Mouse (Mus musculus): ENCODE data around the gene Zzef1. TPM values are rescaled to one million over a fixed set of nuclear protein-coding genes. Genes with fewer than 3 reads are reported as not detected.

Zzef1 gene
- polyA plus RNA-seq, 1 experiment: 104 TPM

- TF ChIP-seq CTCF (IDR thresholded peaks at IDR 0.05; ENCODE audit: extremely low read depth, insufficient read length, insufficient replicate concordance, low read depth, low read length): no peak
- no peak for TF ChIP-seq POLR2A (IDR thresholded peaks at IDR 0.05; ENCODE audit: low read depth, low read length)
- Histone ChIP-seq H3K4me3 (ENCODE audit: low read depth, low read length) (no peak overlapping the region), H3K4me1 (ENCODE audit: control insufficient read depth, insufficient read depth, insufficient read length, low read length) (no peaks in the 10 kb centered on the region), H3K27me3 (ENCODE audit: control insufficient read depth, insufficient read depth, low read length) (no peaks in the 10 kb centered on the region), H3K36me3 (ENCODE audit: control insufficient read depth, insufficient read depth, low read length) (peaks cover 68% of the 10 kb centered on the region), H3K27ac (ENCODE audit: insufficient read depth, low read depth, low read length) (peak overlapping the region; percentile 50)
- whole genome bisulfite sequencing: 91% methylated on average over 1 of the region's 1 CpGs
Measured at GRCm38 (mm10) chr11:72847831-72848628, 52.0 kb downstream of the Zzef1 start.

DNA sequence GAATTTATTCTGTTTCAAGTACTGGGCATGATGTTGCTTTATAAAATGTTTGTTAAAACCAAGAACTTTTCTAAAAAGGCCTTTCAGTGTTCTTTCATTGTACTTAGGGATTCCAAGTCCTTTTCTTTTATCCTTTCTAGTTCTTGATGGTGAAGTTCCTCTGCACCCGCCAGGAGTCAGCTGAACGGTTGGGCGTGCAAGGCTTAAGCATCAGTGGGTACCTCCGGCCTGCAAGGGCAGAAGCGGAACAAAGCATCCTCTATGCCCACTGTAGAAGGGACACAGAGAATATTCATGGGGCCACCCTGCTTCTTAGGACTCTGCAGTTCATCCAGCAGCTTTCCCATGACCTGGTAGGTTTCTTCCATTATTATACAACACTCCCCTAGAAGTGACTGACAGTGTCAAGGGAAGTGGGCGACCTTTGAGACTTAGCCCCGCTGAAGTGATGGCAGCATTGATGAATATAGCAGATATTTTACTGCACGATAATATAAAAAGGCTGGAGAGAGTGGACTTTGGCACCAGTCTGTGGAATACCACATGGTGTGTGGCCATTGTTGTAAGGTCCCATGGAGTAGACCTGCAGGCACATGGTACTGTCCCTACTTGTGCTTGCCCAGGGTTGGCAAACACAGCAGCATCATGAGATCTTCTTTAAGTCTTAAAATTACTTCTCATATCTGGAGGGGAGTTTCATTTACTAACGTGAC lies 54.5 kb downstream of the Zzef1 start:
- 77% methylated on average over 9 of the region's 9 CpGs for WGBS
- Histone ChIP-seq H3K36me3 (ENCODE audit: control insufficient read depth, insufficient read depth, low read length) (peaks cover 72% of the 10 kb centered on the region), H3K27ac (ENCODE audit: insufficient read depth, low read depth, low read length) (no peak overlapping the region), H3K27me3 (ENCODE audit: control insufficient read depth, insufficient read depth, low read length) (no peaks in the 10 kb centered on the region), H3K4me3 (ENCODE audit: low read depth, low read length) (no peak overlapping the region), H3K4me1 (ENCODE audit: control insufficient read depth, insufficient read depth, insufficient read length, low read length) (no peaks in the 10 kb centered on the region)
- TF ChIP-seq POLR2A (IDR thresholded peaks at IDR 0.05; ENCODE audit: low read depth, low read length) (no peak), CTCF (IDR thresholded peaks at IDR 0.05; ENCODE audit: extremely low read depth, insufficient read length, insufficient replicate concordance, low read depth, low read length) (no peak)

GRCm38 (mm10) chr11:72851214-72851613 lies 55.2 kb downstream of the Zzef1 start:
- Histone ChIP-seq H3K4me1 (ENCODE audit: control insufficient read depth, insufficient read depth, insufficient read length, low read length) (no peaks in the 10 kb centered on the region), H3K4me3 (ENCODE audit: low read depth, low read length) (no peak overlapping the region), H3K27ac (ENCODE audit: insufficient read depth, low read depth, low read length) (no peak overlapping the region), H3K27me3 (ENCODE audit: control insufficient read depth, insufficient read depth, low read length) (no peaks in the 10 kb centered on the region), H3K36me3 (ENCODE audit: control insufficient read depth, insufficient read depth, low read length) (peaks cover 71% of the 10 kb centered on the region)
- TF ChIP-seq CTCF (IDR thresholded peaks at IDR 0.05; ENCODE audit: extremely low read depth, insufficient read length, insufficient replicate concordance, low read depth, low read length): no peak
- TF ChIP-seq POLR2A (IDR thresholded peaks at IDR 0.05; ENCODE audit: low read depth, low read length): no peak
- WGBS: 90% methylated on average over 4 of the region's 4 CpGs

DNA sequence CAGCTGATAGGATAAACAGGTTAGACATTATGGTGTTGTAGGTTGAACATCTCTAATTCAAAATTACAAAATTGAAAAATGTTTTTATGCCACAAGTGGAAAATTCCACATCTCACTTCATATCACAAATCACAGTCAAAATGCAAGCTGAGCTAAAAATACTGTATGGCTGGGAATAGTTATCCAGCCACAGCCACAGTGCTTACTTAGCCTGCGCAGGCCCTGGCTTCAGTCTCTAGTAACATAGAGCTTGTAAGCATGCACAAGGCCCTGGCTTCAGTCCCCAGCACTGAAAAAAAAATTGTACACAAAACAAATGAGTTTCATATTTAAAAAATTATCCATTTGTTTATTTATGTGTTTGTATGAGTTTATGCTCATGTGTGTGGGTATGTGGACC lies 56.1 kb downstream of the Zzef1 start:
- Histone ChIP-seq H3K27me3 (ENCODE audit: control insufficient read depth, insufficient read depth, low read length) (no peaks in the 10 kb centered on the region), H3K4me1 (ENCODE audit: control insufficient read depth, insufficient read depth, insufficient read length, low read length) (no peaks in the 10 kb centered on the region), H3K27ac (ENCODE audit: insufficient read depth, low read depth, low read length) (no peak overlapping the region), H3K4me3 (ENCODE audit: low read depth, low read length) (no peak overlapping the region), H3K36me3 (ENCODE audit: control insufficient read depth, insufficient read depth, low read length) (peaks cover 75% of the 10 kb centered on the region)
- TF ChIP-seq POLR2A (IDR thresholded peaks at IDR 0.05; ENCODE audit: low read depth, low read length): no peak
- no peak for TF ChIP-seq CTCF (IDR thresholded peaks at IDR 0.05; ENCODE audit: extremely low read depth, insufficient read length, insufficient replicate concordance, low read depth, low read length)
- 98% methylated on average over 1 of the region's 1 CpGs for WGBS

DNA sequence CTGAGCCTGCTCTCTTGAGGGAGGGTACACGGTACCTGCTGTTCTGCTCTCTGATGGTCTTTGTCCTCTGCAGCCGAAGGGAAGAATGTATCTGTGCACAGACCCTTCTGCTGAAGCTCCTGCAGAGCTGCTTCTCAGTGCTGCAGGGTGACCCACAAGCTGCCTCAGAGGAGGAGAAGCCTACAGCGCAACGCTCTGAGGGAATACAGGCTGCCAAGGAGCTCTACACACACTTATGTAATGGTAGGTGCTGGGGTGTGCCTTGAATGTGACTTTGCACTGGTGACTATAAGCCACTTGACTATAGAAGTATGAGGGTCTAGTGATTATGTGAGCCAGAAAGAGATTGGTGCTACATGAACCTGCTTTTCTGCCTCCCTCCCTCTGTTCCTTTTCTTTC lies 57.1 kb downstream of the Zzef1 start:
- H3K4me1 ChIP-seq (ENCODE audit: control insufficient read depth, insufficient read depth, insufficient read length, low read length): no peaks in the 10 kb centered on the region
- H3K27me3 ChIP-seq (ENCODE audit: control insufficient read depth, insufficient read depth, low read length): no peaks in the 10 kb centered on the region
- TF ChIP-seq CTCF (IDR thresholded peaks at IDR 0.05; ENCODE audit: extremely low read depth, insufficient read length, insufficient replicate concordance, low read depth, low read length): no peak
- WGBS: 98% methylated on average over 4 of the region's 4 CpGs
- H3K36me3 ChIP-seq (ENCODE audit: control insufficient read depth, insufficient read depth, low read length): peaks cover 77% of the 10 kb centered on the region
- H3K27ac ChIP-seq (ENCODE audit: insufficient read depth, low read depth, low read length): no peak overlapping the region
- no peak overlapping the region for H3K4me3 ChIP-seq (ENCODE audit: low read depth, low read length)

DNA sequence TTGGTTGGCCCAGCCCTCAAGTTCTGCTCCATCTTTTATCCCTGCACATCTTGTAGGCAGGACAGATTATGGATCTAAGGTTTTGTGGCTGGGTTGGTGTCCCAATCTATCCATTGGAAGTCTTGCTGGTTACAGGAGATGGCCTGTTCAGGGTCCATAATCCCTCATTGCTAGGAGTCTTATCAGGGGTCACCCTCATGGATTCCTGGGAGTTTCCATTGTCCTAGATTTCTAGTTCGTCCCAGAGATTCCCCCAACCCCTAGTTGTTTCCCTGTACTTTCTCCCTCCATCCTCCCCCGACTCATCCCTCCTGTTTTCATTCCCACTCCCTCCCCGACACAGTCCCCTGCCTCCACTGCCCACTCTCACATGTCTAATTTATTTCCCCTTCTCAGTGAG lies 58.2 kb downstream of the Zzef1 start:
- Histone ChIP-seq H3K4me1 (ENCODE audit: control insufficient read depth, insufficient read depth, insufficient read length, low read length) (no peaks in the 10 kb centered on the region), H3K36me3 (ENCODE audit: control insufficient read depth, insufficient read depth, low read length) (peaks cover 72% of the 10 kb centered on the region), H3K27me3 (ENCODE audit: control insufficient read depth, insufficient read depth, low read length) (no peaks in the 10 kb centered on the region), H3K27ac (ENCODE audit: insufficient read depth, low read depth, low read length) (no peak overlapping the region), H3K4me3 (ENCODE audit: low read depth, low read length) (no peak overlapping the region)
- WGBS: 92% methylated on average over 3 of the region's 3 CpGs
- TF ChIP-seq POLR2A (IDR thresholded peaks at IDR 0.05; ENCODE audit: low read depth, low read length): no peak
- TF ChIP-seq CTCF (IDR thresholded peaks at IDR 0.05; ENCODE audit: extremely low read depth, insufficient read length, insufficient replicate concordance, low read depth, low read length): no peak

GRCm38 (mm10) chr11:72856764-72857163 lies 60.7 kb downstream of the Zzef1 start:
- no peaks in the 10 kb centered on the region for H3K4me1 ChIP-seq (ENCODE audit: control insufficient read depth, insufficient read depth, insufficient read length, low read length)
- TF ChIP-seq CTCF (IDR thresholded peaks at IDR 0.05; ENCODE audit: extremely low read depth, insufficient read length, insufficient replicate concordance, low read depth, low read length) (no peak), POLR2A (IDR thresholded peaks at IDR 0.05; ENCODE audit: low read depth, low read length) (no peak)
- 96% methylated on average over 2 of the region's 2 CpGs for WGBS
- H3K4me3 ChIP-seq (ENCODE audit: low read depth, low read length): no peak overlapping the region
- H3K27ac ChIP-seq (ENCODE audit: insufficient read depth, low read depth, low read length): no peak overlapping the region
- peaks cover 79% of the 10 kb centered on the region for H3K36me3 ChIP-seq (ENCODE audit: control insufficient read depth, insufficient read depth, low read length)
- H3K27me3 ChIP-seq (ENCODE audit: control insufficient read depth, insufficient read depth, low read length): no peaks in the 10 kb centered on the region

Data from small intestine, adult 2 months (tissue).